Mouse (Mus musculus) urinary bladder, postnatal 4 days (tissue): ENCODE measurements around the gene Vmn2r12.
"Not testable (repeated sequence)": the region's sequence is repeated elsewhere in the genome, so short reads cannot be mapped to it uniquely, and the experiment has no call there.

Experiments used
- DNase-seq, 2 experiments: peaks; one replicate each; pipeline ENCODE4 v3.0.0; 2021 to 2022; ENCODE audit warnings: low spot score in 2 of 2

Vmn2r12 gene

GRCm38 (mm10) chr5:109097850-109098249, at the start of gene Vmn2r12:
Gene Vmn2r12, minus strand, starts transcription at chr5:109097950.
- DNase-seq: not testable (repeated sequence)

GRCm38 (mm10) chr5:109139546-109139945, 41.8 kb upstream of the Vmn2r12 start:
- DNase-seq: no peak

GRCm38 (mm10) chr5:109136731-109137130, 39.0 kb upstream of the Vmn2r12 start:
- DNase-seq: no peak

GRCm38 (mm10) chr5:109096482-109096881, 1.3 kb downstream of the Vmn2r12 start:
- not testable (repeated sequence) for DNase-seq

- DNase-seq: not testable (repeated sequence)
Observed at GRCm38 (mm10) chr5:109072016-109072415, 25.7 kb downstream of the Vmn2r12 start.

GRCm38 (mm10) chr5:109059469-109059868, 38.3 kb downstream of the Vmn2r12 start, which contains the start of gene Vmn2r11:
Gene Vmn2r11, minus strand, starts transcription at chr5:109059569.
- not testable (repeated sequence) for DNase-seq

GRCm38 (mm10) chr5:109055286-109055685, 42.5 kb downstream of the Vmn2r12 start:
- DNase-seq: no peak
